Mouse (Mus musculus): ENCODE measurements at regions not wholly inside any gene's neighbourhood (a gene's known extent, or its start where the extent isn't known, plus 50 kb on each side); places are given as distances from the start of the nearest gene placed in this dataset.
A peak's percentile ranks its signal among the peaks of the same experiment; 100 is the strongest.

GRCm38 (mm10) chr2:51752941-51753564, 125.7 kb downstream of the Tas2r134 start:
- Histone ChIP-seq H3K9me3 (ENCODE audit: low read length) (no peaks in the 10 kb centered on the region), H3K9ac (replicated peaks; ENCODE audit: low read length, poor library complexity, severe bottlenecking) (no peak overlapping the region), H3K36me3 (ENCODE audit: insufficient read depth, low read length) (no peaks in the 10 kb centered on the region), H3K27ac (ENCODE audit: low read depth, low read length) (no peak overlapping the region), H3K4me2 (ENCODE audit: low read depth, low read length, poor library complexity, severe bottlenecking) (peak overlapping the region; percentile 21), H3K4me1 (ENCODE audit: insufficient read depth, low read length) (peaks cover 6% of the 10 kb centered on the region; the same call in 1 of the 2 replicates), H3K4me3 (ENCODE audit: low read depth, low read length) (no peak overlapping the region), H3K27me3 (ENCODE audit: insufficient read depth, low read length) (no peaks in the 10 kb centered on the region)
- DNase-seq (ENCODE audit: low spot score) (peak; percentile 80), ATAC-seq (ENCODE audit: low FRiP score) (peak; percentile 38; the same call in 1 of the 2 replicates)
- TF ChIP-seq CTCF (IDR thresholded peaks at IDR 0.05): peak; percentile 53
- WGBS: 13% methylated on average over 12 of the region's 12 CpGs

DNA sequence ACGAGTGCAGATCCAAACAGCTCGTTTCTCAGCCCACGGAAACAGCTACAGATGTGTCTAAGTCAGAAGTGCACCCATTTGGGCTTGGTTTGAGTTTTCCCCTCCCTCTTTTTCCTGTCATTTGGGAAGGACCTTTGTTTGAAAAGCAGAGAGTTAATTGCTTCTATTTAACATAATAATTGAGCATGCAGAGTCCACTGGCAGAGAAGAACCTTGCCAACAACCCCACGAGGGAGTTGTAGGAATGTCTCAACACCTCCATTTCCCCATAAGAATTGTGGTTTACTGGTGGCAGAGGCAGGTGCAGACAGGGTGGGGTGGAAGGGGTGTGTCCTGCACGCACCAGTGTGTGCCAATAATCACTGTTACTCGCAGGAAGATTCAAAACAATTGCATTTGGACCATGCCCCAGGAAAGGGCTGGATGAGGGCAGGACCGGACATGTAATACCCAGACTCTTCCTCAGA, 126.3 kb downstream of the Tas2r134 start:
- H3K27me3 ChIP-seq (ENCODE audit: insufficient read depth, low read length): no peaks in the 10 kb centered on the region
- DNase-seq (ENCODE audit: low spot score) (peak; percentile 33), ATAC-seq (ENCODE audit: low FRiP score) (no peak)
- H3K4me3 ChIP-seq (ENCODE audit: low read depth, low read length): no peak overlapping the region
- no peak for TF ChIP-seq CTCF (IDR thresholded peaks at IDR 0.05)
- no peak overlapping the region for H3K27ac ChIP-seq (ENCODE audit: low read depth, low read length)
- no peaks in the 10 kb centered on the region for H3K36me3 ChIP-seq (ENCODE audit: insufficient read depth, low read length)
- no peak overlapping the region for H3K9ac ChIP-seq (replicated peaks; ENCODE audit: low read length, poor library complexity, severe bottlenecking)
- H3K9me3 ChIP-seq (ENCODE audit: low read length): no peaks in the 10 kb centered on the region
- WGBS: 26% methylated on average over 7 of the region's 7 CpGs
- peaks cover 6% of the 10 kb centered on the region; the same call in 1 of the 2 replicates for H3K4me1 ChIP-seq (ENCODE audit: insufficient read depth, low read length)
- H3K4me2 ChIP-seq (ENCODE audit: low read depth, low read length, poor library complexity, severe bottlenecking): peak overlapping the region; percentile 21; the same call in 1 of the 2 replicates

DNA sequence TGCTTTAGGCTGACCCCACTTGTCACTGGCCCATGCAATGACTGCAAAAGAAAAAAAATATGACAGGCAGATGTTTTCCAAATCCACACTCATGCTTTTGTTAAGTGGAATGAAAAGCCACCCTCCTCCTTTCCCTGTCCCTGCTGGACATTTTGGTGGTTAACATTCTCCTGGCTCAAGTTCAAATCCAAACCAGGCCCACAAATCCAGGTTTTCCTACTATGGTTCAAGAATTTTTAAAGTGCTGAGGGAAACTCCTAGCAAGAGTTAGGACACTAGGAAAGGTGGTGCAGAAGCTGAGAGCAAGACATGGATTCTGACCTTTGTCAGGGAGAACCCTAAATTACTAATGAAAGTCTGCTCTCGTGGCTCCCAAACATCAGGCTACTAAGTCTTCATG, 130.1 kb downstream of the Tas2r134 start:
- Histone ChIP-seq H3K36me3 (ENCODE audit: insufficient read depth, low read length) (no peaks in the 10 kb centered on the region), H3K9ac (replicated peaks; ENCODE audit: low read length, poor library complexity, severe bottlenecking) (no peak overlapping the region), H3K9me3 (ENCODE audit: low read length) (no peaks in the 10 kb centered on the region), H3K4me3 (ENCODE audit: low read depth, low read length) (no peak overlapping the region), H3K27ac (ENCODE audit: low read depth, low read length) (no peak overlapping the region), H3K4me1 (ENCODE audit: insufficient read depth, low read length) (peaks cover 6% of the 10 kb centered on the region; the same call in 1 of the 2 replicates), H3K4me2 (ENCODE audit: low read depth, low read length, poor library complexity, severe bottlenecking) (no peak overlapping the region), H3K27me3 (ENCODE audit: insufficient read depth, low read length) (no peaks in the 10 kb centered on the region)
- ATAC-seq (ENCODE audit: low FRiP score) (no peak), DNase-seq (ENCODE audit: low spot score) (no peak)
- 83% methylated on average over 1 of the region's 1 CpGs for WGBS
- no peak for TF ChIP-seq CTCF (IDR thresholded peaks at IDR 0.05)

GRCm38 (mm10) chr2:51758093-51758492, 130.8 kb downstream of the Tas2r134 start:
- TF ChIP-seq CTCF (IDR thresholded peaks at IDR 0.05): no peak
- H3K4me1 ChIP-seq (ENCODE audit: insufficient read depth, low read length): peaks cover 6% of the 10 kb centered on the region; the same call in 1 of the 2 replicates
- H3K9ac ChIP-seq (replicated peaks; ENCODE audit: low read length, poor library complexity, severe bottlenecking): no peak overlapping the region
- ATAC-seq (ENCODE audit: low FRiP score) (no peak), DNase-seq (ENCODE audit: low spot score) (no peak)
- H3K4me2 ChIP-seq (ENCODE audit: low read depth, low read length, poor library complexity, severe bottlenecking): no peak overlapping the region
- no peaks in the 10 kb centered on the region for H3K36me3 ChIP-seq (ENCODE audit: insufficient read depth, low read length)
- H3K9me3 ChIP-seq (ENCODE audit: low read length): no peaks in the 10 kb centered on the region
- 88% methylated on average over 8 of the region's 8 CpGs for WGBS
- no peak overlapping the region for H3K27ac ChIP-seq (ENCODE audit: low read depth, low read length)
- no peak overlapping the region for H3K4me3 ChIP-seq (ENCODE audit: low read depth, low read length)
- no peaks in the 10 kb centered on the region for H3K27me3 ChIP-seq (ENCODE audit: insufficient read depth, low read length)

DNA sequence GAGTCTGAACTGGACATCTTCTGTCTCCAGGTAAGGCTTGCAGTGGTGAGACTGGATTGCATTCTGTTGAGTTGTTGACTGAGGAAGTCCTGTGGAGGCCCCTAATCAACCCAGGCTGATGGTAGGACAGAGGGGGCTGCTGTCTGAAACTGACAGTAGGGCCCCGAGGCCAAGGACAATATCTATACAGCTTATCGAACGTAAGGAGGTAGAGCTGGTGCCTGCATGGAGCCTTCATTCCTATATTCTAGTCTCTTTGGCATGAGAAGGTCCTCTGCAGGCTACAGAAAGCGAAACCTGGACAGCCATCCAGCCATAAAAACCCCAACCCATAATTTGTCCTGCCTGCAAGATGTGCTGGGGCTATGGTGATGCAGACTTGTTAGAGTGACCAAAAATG, 135.6 kb downstream of the Tas2r134 start:
- 97% methylated on average over 4 of the region's 4 CpGs for WGBS
- H3K27me3 ChIP-seq (ENCODE audit: insufficient read depth, low read length): no peaks in the 10 kb centered on the region
- no peaks in the 10 kb centered on the region for H3K4me1 ChIP-seq (ENCODE audit: insufficient read depth, low read length)
- DNase-seq (ENCODE audit: low spot score) (no peak), ATAC-seq (ENCODE audit: low FRiP score) (no peak)
- no peak overlapping the region for H3K27ac ChIP-seq (ENCODE audit: low read depth, low read length)
- H3K4me2 ChIP-seq (ENCODE audit: low read depth, low read length, poor library complexity, severe bottlenecking): no peak overlapping the region
- H3K36me3 ChIP-seq (ENCODE audit: insufficient read depth, low read length): no peaks in the 10 kb centered on the region
- H3K9me3 ChIP-seq (ENCODE audit: low read length): no peaks in the 10 kb centered on the region
- H3K9ac ChIP-seq (replicated peaks; ENCODE audit: low read length, poor library complexity, severe bottlenecking): no peak overlapping the region
- no peak for TF ChIP-seq CTCF (IDR thresholded peaks at IDR 0.05)
- no peak overlapping the region for H3K4me3 ChIP-seq (ENCODE audit: low read depth, low read length)

DNA sequence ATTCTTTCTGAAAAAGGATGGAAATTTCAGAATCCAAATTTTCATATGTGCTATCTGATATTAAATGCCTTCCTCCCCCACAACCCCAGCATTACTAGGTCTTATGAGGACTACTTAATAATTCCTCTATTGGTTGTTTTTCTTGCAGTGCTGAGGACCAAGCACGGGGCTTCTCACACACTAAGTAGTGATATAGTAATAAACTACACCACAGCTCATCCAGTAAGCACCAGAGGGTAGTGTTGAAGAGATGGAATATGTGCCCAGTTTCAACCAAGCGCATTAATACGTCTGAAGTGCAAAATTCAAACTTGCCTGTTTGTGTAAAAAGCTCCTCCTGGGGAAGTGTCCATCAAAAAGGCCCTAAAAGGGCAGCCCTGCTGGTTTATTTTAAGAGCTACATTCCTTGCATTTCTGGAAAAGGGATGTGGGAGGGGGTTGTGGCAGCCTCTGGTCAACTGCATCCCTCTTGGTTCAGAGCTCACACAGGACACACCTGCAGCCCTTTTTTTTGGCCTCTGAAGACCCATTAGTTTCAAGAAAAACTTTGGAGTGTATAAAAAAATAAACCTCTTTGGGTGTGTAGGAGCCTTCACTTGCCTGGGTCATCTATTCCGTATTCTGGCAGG, 140.3 kb downstream of the Tas2r134 start:
- Histone ChIP-seq H3K36me3 (ENCODE audit: insufficient read depth, low read length) (no peaks in the 10 kb centered on the region), H3K4me2 (ENCODE audit: low read depth, low read length, poor library complexity, severe bottlenecking) (no peak overlapping the region), H3K4me3 (ENCODE audit: low read depth, low read length) (no peak overlapping the region), H3K9ac (replicated peaks; ENCODE audit: low read length, poor library complexity, severe bottlenecking) (no peak overlapping the region), H3K4me1 (ENCODE audit: insufficient read depth, low read length) (no peaks in the 10 kb centered on the region), H3K27ac (ENCODE audit: low read depth, low read length) (no peak overlapping the region), H3K9me3 (ENCODE audit: low read length) (no peaks in the 10 kb centered on the region), H3K27me3 (ENCODE audit: insufficient read depth, low read length) (no peaks in the 10 kb centered on the region)
- ATAC-seq (ENCODE audit: low FRiP score) (no peak), DNase-seq (ENCODE audit: low spot score) (no peak)
- 70% methylated on average over 4 of the region's 4 CpGs for WGBS
- no peak for TF ChIP-seq CTCF (IDR thresholded peaks at IDR 0.05)

Measured in midbrain, postnatal 0 days (tissue).